ENCODE assay signal across 11 mouse cellular contexts in the genomic region with DNA sequence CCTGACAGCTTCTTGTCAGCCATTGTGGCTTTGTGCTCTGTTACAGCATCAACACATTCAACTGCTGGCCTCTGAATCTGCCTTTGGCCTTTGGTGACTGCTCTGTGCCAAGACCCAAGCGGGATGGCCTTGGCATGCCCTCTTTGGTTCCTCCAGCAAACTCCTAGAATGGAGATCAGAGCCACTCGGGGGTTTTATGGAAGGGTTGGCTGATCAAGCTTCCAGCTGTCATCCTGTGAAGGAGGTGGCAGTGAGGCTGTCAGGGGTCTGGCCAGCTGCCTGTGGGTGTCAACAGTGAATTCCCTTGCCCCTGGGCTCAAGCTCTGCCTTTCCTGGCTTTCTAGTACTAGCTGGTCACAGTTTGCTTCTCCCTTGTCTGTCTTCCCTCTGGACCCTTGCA.
DNase-seq lines count a peak whose midpoint lies in the region; ATAC-seq lines count a peak whose summit lies in the region.
"Had no signal": no experiment of that assay in that cellular context is flagged by ENCODE, and none has a peak within 500 bp of the region (broad histone marks: within the 10 kb centered on the region; RNA-seq: fewer than 3 reads in every experiment).

No protein-coding gene starts in this region.

- H3K4me1 ChIP-seq in midbrain, embryonic 10.5 days = peaks cover 7% of the 10 kb centered on the region
- H3K4me1 ChIP-seq in midbrain, embryonic 15.5 days = peaks cover 7% of the 10 kb centered on the region

- H3K4me3 ChIP-seq in midbrain, embryonic 10.5 days = no peak overlapping the region
- no peak overlapping the region for H3K4me3 ChIP-seq in midbrain, embryonic 15.5 days
- H3K4me3 ChIP-seq: forebrain, embryonic 10.5 days; megakaryocyte, embryonic 14.5 days had no signal

- H3K4me2 ChIP-seq in midbrain, embryonic 15.5 days = no peak overlapping the region

- peak; percentile 45 for DNase-seq in adrenal gland, adult 2 months
- no peak for DNase-seq in adrenal gland, adult 8-10 months
- DNase-seq in midbrain, embryonic 10.5 days (ENCODE audit: low spot score) = no peak
- peak; percentile 59 to 75 for DNase-seq in heart, postnatal 14 days
- DNase-seq in urinary bladder, adult 18-20 months (ENCODE audit: low spot score in 2 of 2) = no peak
- no peak for DNase-seq in kidney, adult 11 months

- no peaks in the 10 kb centered on the region for H3K36me3 ChIP-seq in midbrain, embryonic 10.5 days
- H3K36me3 ChIP-seq in midbrain, embryonic 15.5 days (replicated peaks) = no peaks in the 10 kb centered on the region
- H3K36me3 ChIP-seq: forebrain, embryonic 10.5 days had no signal

- 0 out of 2 replicates have a peak overlapping the region, but pooled peaks have one; percentile 17 for H3K27ac ChIP-seq in midbrain, embryonic 10.5 days (replicated peaks)
- no peak overlapping the region for H3K27ac ChIP-seq in midbrain, embryonic 15.5 days
- H3K27ac ChIP-seq: forebrain, embryonic 10.5 days had no signal

- no peak overlapping the region for H3K9ac ChIP-seq in midbrain, embryonic 15.5 days

- 0 out of 2 replicates have a peak, but pooled peaks cover 4% of the 10 kb centered on the region for H3K27me3 ChIP-seq in midbrain, embryonic 10.5 days (ENCODE audit: low read depth, poor library complexity, severe bottlenecking)
- no peaks in the 10 kb centered on the region for H3K27me3 ChIP-seq in midbrain, embryonic 15.5 days (replicated peaks)

- intact Hi-C loops in heart, postnatal 14 days (cut with DNase I) = no loop called here

- no peaks in the 10 kb centered on the region for H3K9me3 ChIP-seq in midbrain, embryonic 10.5 days (replicated peaks)
- H3K9me3 ChIP-seq in midbrain, embryonic 15.5 days = no peaks in the 10 kb centered on the region
- H3K9me3 ChIP-seq: forebrain, embryonic 10.5 days; megakaryocyte, embryonic 14.5 days had no signal

- WGBS in midbrain, embryonic 10.5 days = 72% methylated on average over 2 of the region's 2 CpGs
- 60% methylated on average over 2 of the region's 2 CpGs for WGBS in midbrain, embryonic 15.5 days

- no peak for ATAC-seq in midbrain, embryonic 15.5 days (replicated peaks)
- ATAC-seq in megakaryocyte, adult 5-6 weeks (ENCODE audit: poor library complexity, severe bottlenecking) = no peak
- ATAC-seq: inflammation-experienced regulatory T-cells, adult 6 months had no signal

Comparison
In these comparisons a context has a peak if more than half of its experiments do, and no peak if none do; other contexts are left out.
1. DNase-seq: peak in adrenal gland, adult 2 months (single experiment) and heart, postnatal 14 days (2 of 2); none in adrenal gland, adult 8-10 months (single experiment), midbrain, embryonic 10.5 days (single experiment), urinary bladder, adult 18-20 months (0 of 2) and kidney, adult 11 months (single experiment).